Mouse (Mus musculus): Measurements from ENCODE around the gene Gm38655. TPM values are rescaled to one million over a fixed set of nuclear protein-coding genes. Genes with fewer than 3 reads are reported as not detected.
"Not testable (repeated sequence)": the region's sequence is repeated elsewhere in the genome, so short reads cannot be mapped to it uniquely, and the experiment has no call there.

The Gm38655 gene
- not detected for total RNA-seq (2021)
- long read RNA-seq, experiment 1: 0 reads
- long read RNA-seq, experiment 2: 0 reads

DNA sequence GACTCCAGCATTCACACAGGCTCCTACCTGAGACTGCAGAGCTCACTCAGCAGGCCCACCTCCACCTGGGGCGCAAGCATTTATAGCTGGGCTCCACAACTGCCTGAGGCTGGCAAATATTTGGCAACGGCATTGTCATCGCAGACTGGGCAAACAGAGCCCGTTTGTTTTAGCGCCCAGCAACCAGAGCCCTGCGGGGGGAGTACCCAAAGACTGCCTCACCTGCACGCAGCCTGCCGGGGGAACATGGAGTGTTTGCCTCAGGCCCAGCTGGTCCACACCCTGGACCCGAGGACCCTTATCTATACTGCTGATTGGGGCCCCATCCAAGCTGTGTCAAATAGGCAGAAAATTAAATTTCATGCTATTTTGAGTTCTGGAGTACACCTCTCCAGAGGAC is at the start of gene Gm38655:
TSS of gene Gm38655 (minus strand) at position 61 of the 400 bp plus-strand sequence.
- intact Hi-C loops (cut with DNase I): no loop called here
- no peak for DNase-seq

GRCm38 (mm10) chr17:25224586-25225222 is 49.4 kb upstream of the Gm38655 start:
- intact Hi-C loops (cut with DNase I): no loop called here

GRCm38 (mm10) chr17:25222951-25223601 is 47.8 kb upstream of the Gm38655 start:
- DNase-seq: no peak
- intact Hi-C loops (cut with DNase I): no loop called here

More at GRCm38 (mm10) chr17:25224586-25225222, 49.4 kb upstream of the Gm38655 start:
- DNase-seq: no peak

DNA sequence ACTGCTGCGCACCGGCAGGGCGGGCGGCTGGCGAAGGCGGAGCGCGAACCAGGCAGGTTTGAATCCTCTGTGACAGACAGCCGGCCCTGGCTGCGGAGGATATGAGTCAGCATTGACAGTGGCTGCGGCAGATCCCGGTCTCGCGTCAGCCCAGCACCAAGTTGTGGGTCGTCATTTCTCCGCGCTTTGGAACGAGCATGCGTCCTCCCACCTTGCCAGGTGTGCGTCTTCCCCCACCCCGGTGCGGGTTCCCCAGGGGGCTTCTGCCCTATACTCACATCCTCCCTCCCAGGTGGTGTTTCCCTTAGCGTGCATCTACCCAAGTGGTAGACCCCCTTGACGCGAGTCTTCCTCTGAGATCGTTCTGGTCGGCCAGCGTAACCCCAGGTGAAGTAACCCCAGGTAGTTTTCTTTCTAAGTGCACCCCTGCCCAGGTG is 47.3 kb upstream of the Gm38655 start:
- intact Hi-C loops (cut with DNase I); DNase-seq: not testable (repeated sequence)

DNA sequence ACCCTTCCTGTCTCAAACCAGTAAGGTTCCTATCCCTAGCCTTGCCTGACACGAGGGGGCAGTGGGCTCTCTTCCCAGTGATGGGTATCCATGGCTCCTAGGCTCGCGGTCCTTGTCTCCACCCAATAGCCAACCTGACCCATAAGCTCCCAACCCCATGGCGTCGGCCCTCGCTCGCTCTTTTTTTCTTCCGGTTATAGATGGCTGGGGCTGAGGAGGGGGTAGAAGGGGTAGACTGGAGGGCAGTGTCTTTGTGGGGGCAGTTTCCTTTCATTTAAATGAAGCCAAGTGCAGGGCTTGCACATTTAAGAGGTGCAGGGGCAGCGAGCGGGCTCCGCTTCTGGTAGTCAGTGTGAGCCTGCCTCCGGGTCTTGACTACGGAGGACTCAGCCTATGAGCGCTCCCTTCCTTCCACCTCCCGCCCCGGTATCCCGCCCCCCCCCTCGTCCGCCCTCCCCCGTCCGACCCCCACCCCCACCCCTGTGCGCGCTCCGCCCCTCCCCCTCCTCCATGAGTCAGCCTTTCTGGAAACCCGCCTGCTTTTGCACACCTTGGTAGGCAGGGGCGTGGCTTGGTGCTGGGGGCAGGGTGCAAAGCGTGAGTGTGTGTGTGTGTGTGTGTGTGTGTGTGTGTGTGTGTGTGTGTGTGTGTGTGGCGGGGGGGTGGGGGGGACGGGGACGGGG is 46.7 kb upstream of the Gm38655 start:
- intact Hi-C loops (cut with DNase I): no loop called here
- DNase-seq: no peak

- DNase-seq: no peak
- intact Hi-C loops (cut with DNase I): no loop called here
These were observed 45.5 kb upstream of the Gm38655 start for GRCm38 (mm10) chr17:25220746-25221145.

GRCm38 (mm10) chr17:25219492-25220295 is 44.4 kb upstream of the Gm38655 start:
- DNase-seq: no peak
- intact Hi-C loops (cut with DNase I): no loop called here

GRCm38 (mm10) chr17:25218967-25219366 is 43.7 kb upstream of the Gm38655 start:
- DNase-seq: no peak
- intact Hi-C loops (cut with DNase I): no loop called here

DNA sequence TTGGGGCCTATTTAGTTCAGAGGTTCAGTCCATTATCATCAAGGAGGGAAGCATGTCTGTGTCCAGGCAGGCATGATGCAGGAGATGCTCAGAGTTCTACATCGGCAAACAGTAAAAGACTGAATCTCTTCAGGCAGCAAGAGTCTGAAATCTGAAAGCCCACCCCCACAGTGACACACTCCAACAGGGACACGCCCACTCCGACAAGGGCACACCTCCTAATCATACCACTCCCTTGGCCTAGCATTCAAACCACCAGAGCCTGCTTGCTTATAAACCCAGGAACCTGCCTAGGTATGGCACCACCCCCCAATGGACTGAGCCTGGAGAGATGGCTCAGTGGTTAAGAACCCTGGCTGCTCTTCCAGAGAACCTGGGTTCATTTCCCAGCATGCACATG is 40.2 kb upstream of the Gm38655 start:
- intact Hi-C loops (cut with DNase I): no loop called here

DNA sequence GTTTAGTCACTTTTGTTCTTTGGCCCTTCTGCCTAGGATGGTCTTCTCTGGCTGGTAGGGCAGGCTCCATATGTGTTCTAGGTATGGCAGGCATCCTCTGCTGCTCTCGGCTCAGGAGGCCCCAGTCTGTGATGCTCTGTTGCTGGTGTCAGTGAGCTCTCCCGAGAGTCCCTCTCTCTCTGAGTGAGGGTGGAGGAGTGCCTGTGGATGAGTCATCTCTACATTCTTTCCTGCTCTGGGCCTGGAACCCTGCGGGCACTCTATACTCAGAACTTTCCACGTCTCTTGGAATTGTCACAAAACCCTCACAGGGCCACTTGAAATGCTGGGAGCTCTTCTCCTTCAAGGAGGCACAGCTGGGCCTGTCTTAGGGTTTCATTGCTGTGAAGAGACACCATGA is 36.4 kb upstream of the Gm38655 start:
- intact Hi-C loops (cut with DNase I): no loop called here
- no peak for DNase-seq

More for the DNA sequence above, 40.2 kb upstream of the Gm38655 start:
- no peak for DNase-seq

DNA sequence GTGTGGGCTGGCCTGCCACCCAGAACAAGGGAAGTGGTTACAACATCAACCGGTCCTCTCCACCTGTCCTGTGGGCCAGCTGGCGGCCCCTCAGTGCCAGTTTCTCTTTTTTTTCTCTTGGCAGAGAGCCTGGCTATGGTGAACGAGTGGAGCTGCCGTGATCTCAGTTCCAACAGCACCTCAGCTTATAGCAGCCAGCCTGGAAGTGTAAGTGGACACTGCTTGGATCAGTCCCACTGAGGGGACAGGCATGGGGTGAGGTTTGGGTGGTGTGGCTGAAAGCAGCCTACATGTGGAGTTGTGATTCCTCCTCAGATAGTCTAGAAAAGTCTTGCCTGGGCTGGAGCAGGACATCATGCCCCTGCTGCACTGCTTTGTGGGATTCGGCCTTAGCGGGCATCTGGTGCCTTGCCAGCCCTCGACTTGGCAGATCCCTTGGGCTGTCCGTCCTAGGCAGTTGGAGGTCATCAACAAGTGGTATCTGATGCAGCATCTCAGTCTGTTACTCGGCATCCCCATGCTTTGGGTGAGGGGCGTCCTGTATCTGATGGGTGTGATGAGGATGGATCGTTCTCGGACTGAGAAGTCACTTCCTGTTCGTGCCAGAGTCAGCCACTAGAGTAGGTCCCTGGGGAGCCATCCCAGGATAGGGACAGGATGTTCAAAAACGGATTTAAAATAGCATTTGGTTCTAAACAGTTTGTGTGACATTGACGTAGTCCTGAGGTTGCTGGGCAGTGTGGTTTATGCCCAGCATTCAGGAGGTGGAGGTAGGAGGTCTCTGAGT is 35.6 kb upstream of the Gm38655 start:
- peak in 1 of 2 experiments; percentile 35 for DNase-seq
- intact Hi-C loops (cut with DNase I): no loop called here

DNA sequence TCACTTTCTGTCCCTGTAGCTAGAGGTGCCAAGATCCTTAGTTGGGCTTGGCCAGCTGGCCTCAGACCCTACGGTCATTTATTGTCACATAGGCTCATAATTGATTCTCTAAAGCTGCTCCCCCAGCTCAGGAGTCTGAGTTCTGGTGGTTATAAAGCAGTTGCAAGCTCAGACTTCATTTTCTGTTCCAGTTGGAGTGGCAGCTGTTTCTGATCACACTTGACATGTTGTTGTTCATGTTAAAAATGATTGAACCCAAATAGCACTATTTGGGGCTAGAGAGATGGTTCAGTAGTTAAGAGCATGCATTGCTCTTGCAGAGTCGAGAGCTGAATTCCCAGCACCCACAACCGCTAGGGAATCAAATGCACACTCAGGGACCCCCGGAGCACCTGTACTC is 34.7 kb upstream of the Gm38655 start:
- DNase-seq: no peak
- intact Hi-C loops (cut with DNase I): no loop called here

DNA sequence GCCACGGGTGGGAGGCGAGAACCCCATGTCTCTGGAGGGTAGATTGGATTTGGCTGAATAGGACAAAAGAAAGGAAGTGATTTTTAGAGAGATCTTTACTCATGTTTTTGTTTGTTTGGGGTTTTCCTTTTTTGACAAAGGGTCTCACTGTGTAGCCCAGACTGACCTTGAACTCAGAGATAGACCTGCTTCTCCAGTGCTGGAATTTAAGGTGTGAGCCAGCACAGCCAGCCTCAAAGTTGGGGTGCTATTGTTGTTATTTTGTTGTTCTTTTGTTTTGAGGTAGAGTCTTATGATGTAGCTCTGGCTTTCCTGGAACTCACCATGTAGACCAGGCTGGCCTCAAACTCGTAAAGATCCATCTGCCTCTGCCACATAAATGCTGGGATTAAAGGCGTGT is 27.1 kb upstream of the Gm38655 start:
- intact Hi-C loops (cut with DNase I): no loop called here
- no peak for DNase-seq

DNA sequence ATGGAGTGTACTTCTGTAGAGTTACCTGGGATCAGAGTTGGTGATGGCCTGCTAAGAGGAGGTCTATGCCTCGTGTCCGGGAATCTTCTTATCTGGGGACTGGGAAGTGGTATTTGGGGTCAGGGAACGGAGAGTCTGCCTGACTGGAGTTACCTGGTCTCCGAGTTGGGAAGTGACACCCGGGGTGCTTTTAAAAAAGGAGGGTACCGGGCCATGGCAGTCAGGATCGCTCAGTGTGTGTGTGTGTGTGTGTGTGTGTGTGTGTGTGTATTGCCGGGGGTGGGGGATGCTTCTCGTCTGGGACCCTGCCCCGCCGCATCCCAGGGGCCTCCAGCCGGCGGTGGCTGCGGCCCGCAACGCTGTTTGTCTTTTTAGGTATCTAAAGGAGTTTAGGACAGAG is 13.8 kb upstream of the Gm38655 start:
- intact Hi-C loops (cut with DNase I): loop anchor here (5.0 kb wide), 1 partner anchor 83 kb away; the partner anchor contains the start of gene Ube2i
- no peak for DNase-seq

GRCm38 (mm10) chr17:25188150-25189031 is 13.1 kb upstream of the Gm38655 start, which contains the start of gene Unkl:
TSS of gene Unkl (plus strand) at chr17:25188397.
- intact Hi-C loops (cut with DNase I): loop anchor here (5.0 kb wide), 1 partner anchor 84 kb away; the partner anchor contains the start of gene Ube2i
- peak; percentile 66 to 72 for DNase-seq

- DNase-seq: no peak
- intact Hi-C loops (cut with DNase I): loop anchor here (5.0 kb wide), 1 partner anchor 85 kb away; the partner anchor contains the start of gene Ube2i
These were observed 12.5 kb upstream of the Gm38655 start for GRCm38 (mm10) chr17:25187784-25188149.

DNA sequence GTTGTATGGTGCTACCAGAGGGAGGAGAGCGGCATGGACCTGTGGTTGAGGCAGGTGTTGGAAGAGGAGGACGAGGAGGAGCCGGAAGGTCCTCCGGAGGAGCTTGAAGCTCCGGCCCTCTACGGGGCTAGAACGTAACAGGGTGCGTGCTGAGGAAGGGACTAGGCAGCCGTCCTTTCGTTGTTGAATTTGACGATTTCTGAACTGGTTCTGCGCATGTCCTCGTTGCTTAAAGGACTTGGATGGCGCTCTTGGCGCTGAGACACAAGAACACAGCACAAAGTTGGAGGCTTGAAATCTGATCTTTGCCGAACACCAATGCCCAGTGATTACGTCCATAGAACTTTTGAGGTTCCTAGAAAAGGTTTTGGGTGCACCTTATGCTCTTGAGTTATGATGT is 9.7 kb upstream of the Gm38655 start:
- intact Hi-C loops (cut with DNase I): loop anchor here (5.0 kb wide), 2 partner anchors 68 to 87 kb away; partner anchors contain the start of genes Telo2 and Ube2i
- no peak for DNase-seq

DNA sequence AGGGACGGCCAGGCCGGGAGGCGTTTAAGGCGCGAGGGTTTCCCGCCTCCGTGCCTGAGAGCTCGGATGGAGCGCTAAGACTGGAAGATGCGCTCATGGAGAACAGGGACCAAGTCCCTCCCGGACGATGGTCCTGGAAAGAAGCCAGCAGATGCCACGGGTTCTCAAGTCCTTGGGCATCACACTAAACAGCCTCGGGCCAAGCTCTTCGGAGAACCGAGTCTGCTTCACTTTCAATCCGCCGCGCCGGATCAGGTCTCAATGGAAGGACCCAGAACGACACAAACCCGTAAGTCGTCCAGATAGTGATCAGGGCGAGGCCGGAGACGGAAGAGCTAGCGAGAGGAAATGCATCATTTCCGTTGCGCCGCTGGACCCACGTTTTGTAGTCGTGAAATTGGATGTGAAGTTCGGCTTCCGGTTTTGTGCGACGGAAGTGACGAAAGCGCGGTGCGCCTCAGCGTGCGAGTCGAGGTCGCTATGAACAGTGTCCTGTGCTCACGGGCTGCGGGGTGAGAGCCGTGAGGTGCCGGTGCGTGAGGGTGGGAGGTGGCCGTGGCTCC is 8.9 kb upstream of the Gm38655 start, which contains the start of gene BC003965:
TSS of gene BC003965 (plus strand) at position 426 of the 563 bp plus-strand sequence.
- intact Hi-C loops (cut with DNase I): loop anchor here (5.0 kb wide), 1 partner anchor 67 kb away; the partner anchor contains the start of gene Telo2
- DNase-seq: peak; percentile 94 to 96
